Mouse (Mus musculus) erythroblast, embryonic 14.5 days (primary cell): ENCODE measurements around the gene Tmem41a. TPM values are rescaled to one million over a fixed set of nuclear protein-coding genes. Genes with fewer than 3 reads are reported as not detected.

Experiments
- H3K27me3 ChIP-seq: 2 replicates; pipeline ENCODE4 v1.6.1; 2012; ENCODE audit warnings: inconsistent platforms; ENCODE audit not compliant: control insufficient read depth
- H3K36me3 ChIP-seq: 2 replicates; pipeline ENCODE4 v1.6.1; 2012; ENCODE audit warnings: mild to moderate bottlenecking, inconsistent platforms; ENCODE audit not compliant: control insufficient read depth
- H3K4me1 ChIP-seq: 2 replicates; pipeline ENCODE4 v1.6.1; 2012; ENCODE audit warnings: inconsistent platforms; ENCODE audit not compliant: control insufficient read depth
- H3K4me3 ChIP-seq: replicated peaks from 2 replicates; pipeline ENCODE3; 2012; ENCODE audit warnings: moderate library complexity, mild to moderate bottlenecking, inconsistent platforms
- H3K9me3 ChIP-seq: 2 replicates; pipeline ENCODE4 v1.6.1; 2012; ENCODE audit warnings: low read length, inconsistent platforms, mixed read lengths; ENCODE audit not compliant: control insufficient read depth
- GATA1 ChIP-seq: IDR thresholded peaks from 2 replicates; pipeline ENCODE4 v1.6.1; 2012; ENCODE audit warnings: low read length, inconsistent platforms, mixed read lengths
- TAL1 ChIP-seq: IDR thresholded peaks from 3 replicates; pipeline ENCODE4 v1.6.1; 2012; ENCODE audit warnings: low read length, inconsistent platforms, mixed read lengths
- polyA plus RNA-seq: library from polyadenylated mRNA; stranded (reverse); fragments of >175 nt; gene quantifications from 2 replicates; pipeline ENCODE4 v1.2.3, GENCODE M21; 2012

Tmem41a gene
- polyA plus RNA-seq, 1 experiment = 0.24 TPM

DNA sequence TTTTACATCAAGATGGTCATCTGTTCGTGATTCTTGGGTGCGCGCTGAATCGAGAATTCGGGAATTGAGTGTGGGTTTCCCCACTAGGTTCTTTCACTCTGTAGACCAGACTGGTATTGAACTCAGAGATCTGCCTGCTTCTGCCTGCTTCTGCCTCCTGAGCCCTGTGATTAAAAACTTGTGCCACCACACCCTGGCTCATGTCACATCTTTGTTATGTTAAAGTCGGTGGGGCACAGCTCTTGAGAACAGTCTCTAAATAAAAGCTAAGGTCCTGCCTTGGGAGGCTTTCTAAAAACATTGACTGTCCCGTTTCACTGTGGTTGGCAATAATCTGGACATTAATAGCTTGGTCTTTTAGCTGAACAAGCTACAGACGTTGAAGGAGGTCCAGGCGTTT is 35.8 kb upstream of the Tmem41a start:
- no peak overlapping the region for H3K4me3 ChIP-seq
- no peaks in the 10 kb centered on the region for H3K9me3 ChIP-seq
- no peak for TF ChIP-seq TAL1
- TF ChIP-seq GATA1 = no peak
- no peaks in the 10 kb centered on the region for H3K4me1 ChIP-seq
- no peaks in the 10 kb centered on the region for H3K27me3 ChIP-seq
- H3K36me3 ChIP-seq = no peaks in the 10 kb centered on the region

DNA sequence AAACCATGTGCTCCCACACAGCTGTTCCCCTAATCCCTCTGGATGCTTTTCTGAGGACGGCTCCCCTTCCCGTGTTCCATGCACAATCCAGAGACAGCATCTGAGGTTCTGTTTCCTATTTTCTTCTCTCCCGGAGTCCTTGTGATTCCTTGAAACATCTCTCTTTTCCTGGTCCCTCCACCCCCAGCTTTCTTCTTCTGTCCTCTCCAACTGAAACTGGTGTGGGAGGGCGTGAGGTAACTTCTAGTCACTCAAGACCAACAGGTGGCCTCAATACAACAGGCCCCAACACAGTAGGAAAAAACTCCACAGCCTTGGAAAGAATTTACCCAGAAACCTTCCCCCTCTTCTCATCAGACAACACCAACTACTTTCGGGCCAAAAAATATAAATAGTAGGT is 30.0 kb upstream of the Tmem41a start:
- no peaks in the 10 kb centered on the region for H3K36me3 ChIP-seq
- H3K4me1 ChIP-seq = peaks cover 3% of the 10 kb centered on the region
- TF ChIP-seq TAL1 (no peak), GATA1 (no peak)
- H3K4me3 ChIP-seq = no peak overlapping the region
- H3K27me3 ChIP-seq = peaks cover 27% of the 10 kb centered on the region
- no peaks in the 10 kb centered on the region for H3K9me3 ChIP-seq

DNA sequence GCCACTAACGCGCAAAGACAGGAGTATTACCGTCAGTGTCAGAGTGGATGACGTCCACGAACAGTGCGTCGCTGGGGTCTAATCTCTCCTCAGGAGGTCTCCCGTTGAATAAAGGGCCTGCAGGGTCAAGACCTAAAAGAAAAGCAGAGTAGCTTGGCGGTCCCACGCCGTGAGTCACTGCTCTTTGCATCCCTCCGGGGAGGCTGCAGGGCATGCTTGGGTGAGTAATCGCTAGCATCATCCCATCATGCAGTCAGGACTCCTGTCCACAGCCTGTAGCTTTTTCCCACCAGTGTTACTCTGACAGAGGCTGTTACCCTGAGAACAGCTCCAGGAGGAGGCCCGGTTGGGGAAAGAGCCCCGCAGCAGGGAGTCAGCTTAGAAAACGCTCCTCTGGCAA is 28.9 kb upstream of the Tmem41a start:
- Histone ChIP-seq H3K9me3 (no peaks in the 10 kb centered on the region), H3K4me1 (peaks cover 3% of the 10 kb centered on the region), H3K27me3 (peaks cover 27% of the 10 kb centered on the region), H3K36me3 (no peaks in the 10 kb centered on the region), H3K4me3 (no peak overlapping the region)
- TF ChIP-seq TAL1 (no peak), GATA1 (no peak)

DNA sequence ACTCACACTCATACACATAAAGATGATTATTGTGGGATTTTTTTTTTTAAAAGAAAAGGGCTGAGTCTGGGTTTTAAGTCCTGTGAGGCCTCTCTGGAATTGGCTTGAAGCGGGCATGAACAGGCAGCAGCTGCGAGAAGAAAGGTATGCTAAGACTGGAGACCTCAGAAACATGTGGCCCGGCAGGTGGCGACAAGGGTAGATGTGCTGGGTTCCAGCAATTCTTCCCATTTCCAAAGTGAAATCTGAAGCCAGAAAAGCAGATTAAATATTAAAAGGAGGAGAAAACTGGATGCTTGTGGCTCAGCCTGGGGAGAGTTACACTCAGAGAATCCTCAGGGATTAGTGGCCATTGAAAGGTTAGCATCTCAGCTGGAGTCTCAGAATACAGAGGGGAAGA is 24.1 kb upstream of the Tmem41a start:
- Histone ChIP-seq H3K36me3 (no peaks in the 10 kb centered on the region), H3K4me1 (peaks cover 3% of the 10 kb centered on the region), H3K4me3 (no peak overlapping the region), H3K27me3 (peaks cover 15% of the 10 kb centered on the region), H3K9me3 (no peaks in the 10 kb centered on the region)
- no peak for TF ChIP-seq GATA1
- no peak for TF ChIP-seq TAL1

DNA sequence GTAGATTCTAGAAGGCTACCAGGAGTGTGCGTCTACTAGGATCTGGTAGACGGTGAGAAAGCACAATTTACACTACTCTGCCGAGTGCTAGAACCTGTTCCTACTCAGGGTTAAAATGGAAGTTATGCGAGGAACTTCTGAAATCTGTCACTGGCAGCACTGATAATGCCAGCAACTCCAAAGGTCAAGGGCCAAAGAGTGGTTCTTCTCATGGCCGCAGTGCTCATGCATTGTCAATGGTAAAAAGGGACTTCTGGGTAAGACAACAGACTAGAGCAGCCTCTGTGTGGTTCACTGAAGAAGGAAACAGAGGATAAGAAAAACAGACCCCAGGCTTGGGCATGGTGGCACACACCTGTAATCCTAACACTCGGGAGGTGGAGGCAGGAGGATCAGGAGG is 23.2 kb upstream of the Tmem41a start:
- TF ChIP-seq GATA1 (no peak), TAL1 (no peak)
- H3K4me3 ChIP-seq = no peak overlapping the region
- peaks cover 3% of the 10 kb centered on the region for H3K4me1 ChIP-seq
- peaks cover 6% of the 10 kb centered on the region for H3K27me3 ChIP-seq
- no peaks in the 10 kb centered on the region for H3K9me3 ChIP-seq
- H3K36me3 ChIP-seq = no peaks in the 10 kb centered on the region

DNA sequence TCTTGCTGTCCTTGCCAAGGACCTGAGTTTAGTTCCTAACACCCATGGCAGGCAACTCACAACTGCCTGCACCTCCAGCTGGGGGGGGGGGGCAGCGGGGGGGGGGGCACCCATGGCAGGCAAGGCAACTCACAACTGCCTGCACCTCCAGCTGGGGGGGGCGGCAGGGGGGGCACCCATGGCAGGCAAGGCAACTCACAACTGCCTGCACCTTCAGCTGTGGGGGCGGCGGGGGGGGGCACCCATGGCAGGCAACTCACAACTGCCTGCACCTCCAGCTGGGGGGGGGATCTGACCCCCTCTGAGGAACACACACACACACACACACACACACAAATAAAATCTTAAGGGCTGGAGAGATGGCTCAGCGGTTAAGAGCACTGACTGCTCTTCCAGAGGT is 22.5 kb upstream of the Tmem41a start:
- no peaks in the 10 kb centered on the region for H3K9me3 ChIP-seq
- TF ChIP-seq TAL1 (no peak), GATA1 (no peak)
- H3K4me3 ChIP-seq = no peak overlapping the region
- no peaks in the 10 kb centered on the region; the same call in none of the 2 replicates for H3K27me3 ChIP-seq
- H3K36me3 ChIP-seq = no peaks in the 10 kb centered on the region
- H3K4me1 ChIP-seq = peaks cover 3% of the 10 kb centered on the region

DNA sequence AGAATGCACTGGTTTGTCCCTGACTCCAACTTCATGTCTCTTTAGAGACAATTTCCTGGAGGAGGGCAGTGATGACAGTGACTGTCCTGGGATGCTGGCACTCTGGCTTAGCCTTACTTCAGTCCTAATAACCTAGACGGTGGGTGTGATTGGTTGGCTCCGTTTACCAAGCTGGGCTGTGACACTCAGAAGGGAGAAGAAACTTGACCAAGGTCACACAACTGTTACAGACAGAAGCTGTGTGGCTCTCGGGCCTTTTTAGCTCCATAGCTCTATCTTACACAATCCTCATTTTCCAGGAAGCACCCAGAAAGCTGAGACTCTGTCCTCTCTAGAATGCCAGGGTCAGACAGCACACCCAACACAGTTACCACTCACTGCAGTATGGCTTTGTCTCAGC is 18.2 kb upstream of the Tmem41a start:
- TF ChIP-seq GATA1 (no peak), TAL1 (no peak)
- no peaks in the 10 kb centered on the region for H3K36me3 ChIP-seq
- H3K9me3 ChIP-seq = no peaks in the 10 kb centered on the region
- H3K4me3 ChIP-seq = no peak overlapping the region
- H3K27me3 ChIP-seq = no peaks in the 10 kb centered on the region
- H3K4me1 ChIP-seq = no peaks in the 10 kb centered on the region

DNA sequence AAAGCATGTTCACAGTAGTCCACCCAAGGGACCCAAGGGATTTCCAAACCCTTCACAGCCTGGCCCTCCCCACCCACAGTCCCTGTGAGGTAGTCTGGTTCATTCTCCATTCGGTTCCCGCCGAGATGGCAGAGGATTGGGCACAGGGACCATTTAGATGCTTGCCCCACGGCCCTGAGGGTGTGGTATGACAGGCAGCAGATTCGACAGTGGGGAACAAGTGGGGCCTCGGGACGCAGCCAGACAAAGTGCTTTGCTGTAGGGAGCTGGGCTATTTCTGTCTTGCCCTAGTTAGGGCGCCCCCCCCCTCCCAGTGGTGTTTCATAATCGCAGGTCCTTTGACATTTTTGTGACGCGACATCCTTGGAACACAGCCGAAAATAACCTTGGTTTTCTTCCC is 8.2 kb upstream of the Tmem41a start:
- no peaks in the 10 kb centered on the region for H3K36me3 ChIP-seq
- no peaks in the 10 kb centered on the region for H3K9me3 ChIP-seq
- H3K4me1 ChIP-seq = no peaks in the 10 kb centered on the region
- H3K27me3 ChIP-seq = no peaks in the 10 kb centered on the region
- no peak overlapping the region for H3K4me3 ChIP-seq
- TF ChIP-seq TAL1 = no peak
- no peak for TF ChIP-seq GATA1

DNA sequence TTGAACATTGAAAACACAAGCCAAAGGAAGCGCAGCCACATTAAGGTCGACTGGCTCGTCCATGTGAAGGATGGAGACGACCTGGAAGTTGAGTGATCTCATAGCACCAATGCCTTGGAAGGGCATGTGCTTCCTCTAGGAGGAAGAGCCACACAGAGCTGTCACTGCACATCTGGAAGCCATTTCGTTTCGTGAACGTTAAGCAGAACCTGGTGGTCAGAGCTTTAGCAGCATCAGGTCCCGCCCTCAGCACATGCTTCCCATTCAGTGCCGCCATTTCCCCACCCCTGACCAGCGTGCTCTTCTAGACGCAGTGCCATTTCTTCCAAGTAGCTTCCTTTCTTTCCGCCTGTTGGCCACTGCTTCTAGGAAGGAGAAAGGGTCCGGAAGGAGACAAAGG is 18.9 kb downstream of the Tmem41a start:
- H3K4me3 ChIP-seq = no peak overlapping the region
- peaks cover 20% of the 10 kb centered on the region for H3K36me3 ChIP-seq
- H3K4me1 ChIP-seq = no peaks in the 10 kb centered on the region
- no peak for TF ChIP-seq GATA1
- no peak for TF ChIP-seq TAL1
- no peaks in the 10 kb centered on the region for H3K27me3 ChIP-seq
- H3K9me3 ChIP-seq = no peaks in the 10 kb centered on the region

DNA sequence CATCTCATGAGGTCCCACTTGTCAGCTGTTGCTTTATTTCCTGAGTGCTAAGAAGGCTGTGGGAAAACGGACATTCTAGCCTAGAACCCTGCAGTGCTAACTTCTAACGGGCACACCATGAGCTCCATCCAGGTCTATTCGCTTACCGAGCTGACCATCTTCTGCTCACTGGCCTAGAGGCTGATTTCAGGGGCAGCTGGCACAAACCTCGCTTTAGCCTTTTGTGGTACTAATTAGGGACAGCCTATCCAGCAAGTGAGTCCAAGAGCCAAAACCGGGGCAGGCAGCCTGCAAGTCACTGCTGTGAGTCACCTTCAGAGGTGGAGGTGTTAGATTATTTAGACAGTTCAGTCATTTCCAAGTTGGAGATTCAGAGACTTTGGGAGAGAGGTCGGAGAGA is 30.7 kb downstream of the Tmem41a start:
- no peak overlapping the region for H3K4me3 ChIP-seq
- no peak for TF ChIP-seq TAL1
- TF ChIP-seq GATA1 = no peak
- no peaks in the 10 kb centered on the region for H3K9me3 ChIP-seq
- no peaks in the 10 kb centered on the region for H3K4me1 ChIP-seq
- H3K36me3 ChIP-seq = no peaks in the 10 kb centered on the region; the same call in 1 of the 2 replicates
- no peaks in the 10 kb centered on the region for H3K27me3 ChIP-seq
